Mouse (Mus musculus) lung, postnatal 36 days (tissue): ENCODE measurements around the gene Lgr4.

ENCODE experiments used
- DNase-seq: peaks from one replicate; pipeline ENCODE4 v3.0.0; 2022; ENCODE audit warnings: mixed read lengths

The Lgr4 gene

DNA sequence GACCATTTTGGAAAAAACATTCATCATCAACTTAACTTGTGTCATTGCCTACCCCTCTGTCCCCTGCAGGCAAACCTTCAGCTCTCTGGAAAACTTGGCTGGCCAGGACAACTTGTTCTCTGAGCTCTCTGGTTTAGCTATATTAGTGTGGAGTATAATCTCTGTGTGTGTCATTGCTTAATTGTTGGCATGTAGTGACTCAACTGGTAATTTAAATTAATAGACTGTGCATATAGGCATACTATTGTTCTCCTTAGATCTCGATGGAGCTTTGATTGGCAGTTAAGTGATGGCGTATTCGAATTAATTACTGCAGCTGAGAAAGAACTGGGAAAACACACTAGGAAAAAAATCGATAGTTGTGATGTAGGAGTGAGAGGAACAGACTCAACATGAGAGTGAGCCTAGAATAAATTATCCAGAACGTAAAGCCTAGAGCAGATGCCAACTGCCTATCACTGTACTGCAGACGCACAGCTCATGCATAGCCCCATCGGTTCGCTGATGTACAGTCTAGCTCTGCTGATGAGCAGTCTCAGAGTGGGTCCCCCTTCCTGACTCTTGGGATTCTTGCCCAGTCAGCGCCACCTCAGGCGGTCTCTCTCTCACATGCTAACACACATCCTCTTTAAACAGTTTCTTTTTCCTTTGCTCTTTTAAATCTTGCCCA is 35.7 kb downstream of the Lgr4 start:
- DNase-seq: no peak

DNA sequence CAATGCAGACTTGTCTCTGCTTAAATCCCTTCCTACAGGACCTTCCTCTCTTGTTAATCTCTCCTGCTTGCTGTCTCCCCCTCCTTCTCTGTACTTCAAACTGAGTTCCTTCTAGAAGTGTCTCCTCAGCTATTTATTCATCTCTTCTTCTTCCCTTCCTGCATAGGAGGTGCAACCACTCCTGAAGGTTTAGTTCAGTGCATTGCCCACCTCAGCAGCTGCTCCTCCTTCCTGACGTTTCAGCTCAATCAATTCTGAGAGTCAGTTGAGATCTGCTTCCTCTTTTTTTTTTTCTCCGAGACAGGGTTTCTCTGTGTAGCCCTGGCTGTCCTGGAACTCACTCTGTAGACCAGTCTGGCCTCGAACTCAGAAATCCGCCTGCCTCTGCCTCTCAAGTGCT is 36.4 kb downstream of the Lgr4 start:
- no peak for DNase-seq

DNA sequence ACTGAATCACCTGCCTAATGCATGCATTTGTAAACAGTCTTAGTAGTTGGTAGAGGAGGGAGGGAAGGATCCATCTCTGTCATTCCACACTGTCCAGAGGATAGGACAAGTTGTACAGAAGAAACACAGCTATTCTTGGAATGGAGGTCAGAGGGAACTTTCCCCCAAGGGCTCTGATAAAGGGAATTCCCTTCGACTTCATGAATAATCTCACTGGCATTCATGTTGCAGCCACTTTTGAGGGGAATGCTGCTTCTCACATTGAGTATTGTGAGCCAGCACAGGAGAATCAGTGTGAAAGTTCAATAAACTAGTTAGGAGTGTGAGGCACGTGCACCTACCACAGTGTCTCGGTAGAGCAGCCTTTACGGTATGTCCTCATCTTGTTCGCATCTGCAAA is 37.6 kb downstream of the Lgr4 start:
- no peak for DNase-seq

DNA sequence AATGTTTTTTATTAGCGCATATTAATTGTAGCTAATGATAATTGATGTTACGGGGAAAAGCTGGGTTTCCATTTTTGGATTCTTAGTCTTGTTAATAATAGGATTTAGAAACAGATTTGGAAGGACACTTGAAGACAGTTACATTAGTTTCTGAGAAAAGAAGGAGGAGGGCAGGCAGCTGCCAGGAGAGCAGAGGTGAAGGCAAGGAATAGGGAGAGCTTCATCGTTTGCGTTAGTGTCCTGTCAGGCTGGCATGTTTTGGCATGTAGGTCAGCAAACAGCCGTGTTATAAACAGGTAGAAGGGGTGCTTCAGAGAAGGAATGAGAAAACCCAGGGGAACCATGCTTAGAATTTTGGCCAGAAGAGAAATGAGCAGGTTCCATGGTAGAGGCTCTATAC is 38.5 kb downstream of the Lgr4 start:
- no peak for DNase-seq

DNA sequence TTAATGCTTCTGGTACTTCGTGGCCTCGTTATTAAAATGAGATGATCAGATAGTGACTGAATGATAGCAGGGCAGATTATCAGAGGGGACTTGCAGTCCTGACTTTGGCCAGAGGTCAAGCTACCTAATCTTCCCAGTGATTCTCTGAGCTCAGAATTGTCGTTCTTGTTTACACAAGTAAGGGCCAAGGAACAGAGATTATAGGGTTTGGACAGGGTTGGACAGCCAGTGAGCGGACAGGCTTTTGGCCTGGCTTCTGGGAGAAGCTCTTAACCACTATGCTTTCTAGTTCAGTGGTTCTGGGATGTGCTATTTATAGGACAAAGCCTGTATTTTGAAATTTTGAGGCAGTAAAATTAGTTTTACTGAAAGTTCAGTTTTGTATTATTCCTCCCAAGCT is 39.3 kb downstream of the Lgr4 start:
- no peak for DNase-seq

DNA sequence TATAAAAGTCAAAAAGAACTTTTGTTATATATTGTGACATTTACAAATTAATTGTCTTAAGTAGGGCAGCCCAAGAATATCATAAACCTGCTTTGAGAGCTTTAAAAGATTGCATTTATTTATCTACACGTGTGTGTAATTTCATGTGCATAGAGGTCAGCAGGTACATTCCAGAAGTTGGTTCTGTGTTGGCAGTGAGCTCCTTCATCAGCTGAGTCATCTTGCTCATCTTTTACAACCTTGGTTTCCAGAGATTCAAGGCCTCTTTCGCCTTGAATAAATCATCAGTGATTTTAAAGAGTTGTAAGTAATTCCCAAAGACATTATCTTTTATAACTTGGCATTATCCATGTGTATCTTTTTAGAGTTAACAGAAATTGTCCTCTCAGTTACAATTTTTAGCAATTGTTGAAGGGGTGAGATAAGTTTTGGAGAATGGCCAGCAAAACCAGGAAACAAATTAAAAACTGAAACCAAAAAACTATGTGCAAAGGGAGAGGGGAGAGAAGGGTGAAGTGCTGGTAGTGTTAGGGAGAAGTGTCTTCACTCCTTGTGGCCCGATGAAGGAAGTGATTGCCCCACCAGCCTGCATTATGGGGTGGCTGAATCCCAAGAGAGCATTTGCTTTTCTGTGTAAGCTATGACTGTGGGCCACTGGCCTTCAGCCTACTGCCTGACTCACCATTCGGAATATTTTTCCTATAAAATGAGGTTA is 41.4 kb downstream of the Lgr4 start:
- DNase-seq: peak; percentile 19

DNA sequence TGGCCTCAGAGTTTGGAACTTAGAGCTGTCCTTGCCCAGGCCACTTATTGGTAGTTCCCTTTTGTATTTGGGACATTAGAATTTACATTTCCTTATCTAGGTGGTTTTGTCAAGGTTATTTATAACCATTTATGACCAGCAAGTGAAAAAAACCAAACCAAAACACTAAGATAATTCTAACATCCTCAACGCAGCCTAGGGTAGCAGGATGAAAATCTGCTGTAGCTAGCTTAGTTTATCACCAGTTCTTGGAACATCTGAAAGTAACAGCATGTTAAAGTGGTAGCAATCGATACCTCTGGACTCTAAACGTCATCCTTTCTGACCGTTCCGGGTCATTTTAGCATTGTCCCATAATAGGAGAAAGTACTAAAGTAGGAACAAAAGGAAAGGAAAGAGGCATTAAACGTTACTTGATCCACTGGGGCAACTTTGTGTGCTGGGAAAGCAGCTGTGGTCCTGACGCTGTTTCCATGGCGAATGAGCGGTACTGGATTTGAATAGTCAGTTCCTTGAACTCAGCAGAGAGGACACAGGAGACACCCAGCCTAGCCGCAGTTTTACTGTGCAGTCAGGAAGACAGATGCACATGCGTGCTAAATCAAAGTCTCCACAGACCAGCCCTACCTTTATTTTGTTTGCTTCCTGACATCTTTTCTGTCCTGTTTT is 42.1 kb downstream of the Lgr4 start:
- DNase-seq: no peak

DNA sequence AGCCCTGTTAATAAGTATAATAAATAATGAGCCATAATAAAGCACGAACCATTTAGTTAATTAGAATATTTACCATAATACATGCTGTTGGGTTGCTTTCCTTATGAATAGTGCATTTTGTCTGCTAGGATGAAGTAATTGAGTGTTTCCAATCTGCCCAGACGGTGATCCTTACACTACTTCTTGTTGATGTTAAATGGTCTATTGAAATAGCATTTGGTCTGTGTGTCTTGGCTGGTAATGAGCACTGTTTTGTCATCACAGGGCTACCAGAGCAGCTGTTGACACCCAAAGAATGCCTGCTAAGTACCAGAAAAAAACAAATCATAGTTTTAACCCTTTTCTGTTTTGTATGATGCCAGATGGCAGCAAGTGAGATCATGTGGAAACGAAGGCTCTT is 42.8 kb downstream of the Lgr4 start:
- DNase-seq: no peak

DNA sequence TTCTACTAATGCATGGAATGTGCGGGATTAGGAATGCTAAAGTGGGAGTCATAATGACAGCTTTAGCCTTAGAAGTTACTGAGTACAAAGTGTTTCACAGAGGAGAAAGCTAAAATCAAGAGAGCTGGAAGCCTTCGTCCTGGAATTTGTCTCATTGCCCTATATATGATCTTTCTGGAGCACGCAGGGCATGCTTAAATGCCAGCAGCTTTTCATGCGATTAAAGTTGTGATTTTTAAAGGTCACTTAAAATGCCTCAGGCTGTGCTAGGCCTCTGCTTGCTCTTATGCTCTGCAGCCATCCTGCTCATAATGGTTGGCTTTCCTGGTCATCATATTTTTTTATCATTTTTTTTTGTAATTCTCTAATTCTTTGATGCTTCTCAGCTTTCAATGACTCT is 43.7 kb downstream of the Lgr4 start:
- no peak for DNase-seq

DNA sequence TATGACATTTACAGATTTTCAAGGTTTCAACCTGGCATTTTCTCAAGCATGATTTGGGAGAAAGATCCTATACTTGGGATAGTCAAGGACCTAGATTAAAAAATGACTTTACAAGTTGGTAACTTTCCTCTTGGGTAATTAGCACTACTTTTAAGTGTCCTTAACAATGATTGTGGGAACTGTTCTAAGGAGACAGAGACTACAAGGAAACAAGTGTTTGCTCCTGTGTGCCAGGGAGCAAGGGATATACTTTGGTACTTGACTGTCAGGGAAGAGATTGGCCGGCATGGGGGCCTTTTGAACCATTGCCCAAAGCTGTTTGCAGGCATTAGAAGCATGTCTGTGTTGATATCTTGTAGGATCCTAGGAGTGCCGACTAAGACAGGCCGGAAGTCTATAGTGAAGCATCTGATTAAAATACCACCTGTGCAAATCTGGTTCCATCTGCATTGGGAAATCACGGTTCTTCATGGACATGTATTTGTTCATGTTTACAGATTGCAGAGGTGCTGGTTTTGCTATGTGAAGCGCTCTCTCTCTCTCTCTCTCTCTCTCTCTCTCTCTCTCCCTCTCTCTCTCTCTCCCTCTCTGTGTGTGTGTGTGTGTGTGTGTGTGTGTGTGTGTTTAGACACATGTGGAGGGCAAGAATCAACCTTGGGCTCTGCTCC is 46.3 kb downstream of the Lgr4 start:
- DNase-seq: no peak

DNA sequence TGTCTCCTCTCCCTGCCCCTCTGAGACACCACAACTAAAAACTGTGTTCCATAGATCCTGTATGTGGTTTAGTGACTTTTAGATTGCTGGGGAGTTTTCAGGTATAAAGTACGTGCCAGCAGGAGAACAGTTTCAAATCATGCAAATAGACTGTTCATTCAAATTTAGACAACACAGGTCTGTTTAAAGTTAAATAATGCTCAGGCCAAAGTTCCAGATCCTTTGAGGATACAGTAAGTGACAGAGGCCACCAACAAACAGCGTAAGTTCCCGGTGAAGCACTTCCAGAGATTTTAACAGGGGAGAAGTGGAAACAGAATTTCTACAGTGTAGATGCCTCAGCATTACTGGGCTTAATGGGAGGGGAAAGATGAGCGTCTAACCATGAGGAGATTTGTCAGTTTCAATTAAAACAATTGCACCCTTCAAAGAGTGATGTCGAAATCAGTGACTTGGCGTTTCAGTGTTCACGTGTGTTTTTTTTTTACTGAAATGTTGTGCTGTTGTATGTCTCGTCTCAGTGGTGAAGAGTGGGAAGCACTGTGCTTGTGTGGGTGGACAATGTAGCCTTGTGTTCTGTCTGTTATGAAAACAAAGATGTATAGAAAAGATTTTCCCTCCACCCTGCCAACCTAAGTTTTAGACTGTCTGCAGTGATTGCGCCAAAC is 48.4 kb downstream of the Lgr4 start:
- DNase-seq: no peak

DNA sequence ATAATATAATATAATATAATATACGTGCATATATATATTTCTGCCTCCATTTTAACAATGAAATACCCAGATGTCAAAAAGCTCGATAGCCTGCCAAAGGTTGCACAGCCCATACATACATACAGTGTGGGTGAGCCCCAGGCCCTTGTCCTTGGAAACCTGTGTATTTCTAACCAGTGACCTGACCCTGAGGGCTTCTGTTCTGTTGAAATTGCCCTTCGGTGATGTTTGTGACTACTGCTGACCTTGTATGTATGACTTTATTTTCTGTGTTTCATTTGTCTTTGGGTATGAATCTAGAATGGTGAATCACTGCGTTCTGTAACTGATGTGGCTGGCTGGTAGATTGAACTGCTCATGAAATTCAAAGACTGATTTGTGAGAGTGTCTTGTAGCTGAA is 49.4 kb downstream of the Lgr4 start:
- no peak for DNase-seq

DNA sequence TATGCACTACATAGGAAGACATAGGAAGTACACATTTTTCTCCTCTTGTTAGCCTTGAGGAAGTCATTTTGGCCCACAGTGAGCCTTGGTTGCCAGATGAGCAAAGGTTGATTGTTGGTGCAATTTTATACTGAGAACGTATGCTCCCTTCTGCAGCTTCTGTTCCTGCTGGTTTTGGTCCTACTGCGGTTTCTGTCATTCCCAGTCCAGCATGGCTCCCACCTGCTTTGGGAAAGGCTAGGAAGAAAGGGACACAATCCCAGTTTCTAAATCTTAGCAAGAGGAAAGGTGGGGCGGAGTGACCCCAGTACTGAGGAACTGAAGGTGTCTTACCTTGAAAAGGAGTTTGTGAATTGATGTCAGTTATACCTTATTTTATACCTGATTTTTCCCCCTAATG is 51.9 kb downstream of the Lgr4 start:
- DNase-seq: no peak

DNA sequence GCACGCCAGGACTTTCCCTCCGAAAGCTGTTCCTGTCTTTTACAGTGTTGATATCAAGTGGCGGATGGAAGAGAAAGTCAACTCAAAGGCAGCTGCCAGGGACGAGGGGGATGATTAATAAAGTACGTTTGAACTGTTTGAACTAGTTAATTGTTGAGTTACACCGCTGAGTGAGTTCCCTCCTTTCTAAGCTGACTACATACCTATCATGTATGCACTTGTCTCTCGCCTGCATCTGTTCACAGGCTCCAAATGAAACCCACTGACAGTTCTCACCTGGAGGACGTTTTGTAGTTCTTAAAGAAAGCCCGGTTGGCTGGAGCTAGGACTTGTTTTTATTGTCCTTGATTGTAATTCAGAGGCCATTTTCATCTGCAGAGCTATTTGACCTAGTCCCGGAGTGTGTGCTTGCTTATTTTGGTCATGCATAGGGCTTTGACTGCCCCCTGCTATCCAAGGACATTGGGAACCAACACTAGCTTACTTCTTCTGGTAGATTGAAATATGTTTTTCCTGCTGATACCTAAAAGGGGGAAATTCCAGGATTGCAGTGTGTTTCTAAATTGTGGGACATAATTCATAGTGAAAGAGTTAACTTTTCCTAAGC is 52.6 kb downstream of the Lgr4 start:
- DNase-seq: no peak

DNA sequence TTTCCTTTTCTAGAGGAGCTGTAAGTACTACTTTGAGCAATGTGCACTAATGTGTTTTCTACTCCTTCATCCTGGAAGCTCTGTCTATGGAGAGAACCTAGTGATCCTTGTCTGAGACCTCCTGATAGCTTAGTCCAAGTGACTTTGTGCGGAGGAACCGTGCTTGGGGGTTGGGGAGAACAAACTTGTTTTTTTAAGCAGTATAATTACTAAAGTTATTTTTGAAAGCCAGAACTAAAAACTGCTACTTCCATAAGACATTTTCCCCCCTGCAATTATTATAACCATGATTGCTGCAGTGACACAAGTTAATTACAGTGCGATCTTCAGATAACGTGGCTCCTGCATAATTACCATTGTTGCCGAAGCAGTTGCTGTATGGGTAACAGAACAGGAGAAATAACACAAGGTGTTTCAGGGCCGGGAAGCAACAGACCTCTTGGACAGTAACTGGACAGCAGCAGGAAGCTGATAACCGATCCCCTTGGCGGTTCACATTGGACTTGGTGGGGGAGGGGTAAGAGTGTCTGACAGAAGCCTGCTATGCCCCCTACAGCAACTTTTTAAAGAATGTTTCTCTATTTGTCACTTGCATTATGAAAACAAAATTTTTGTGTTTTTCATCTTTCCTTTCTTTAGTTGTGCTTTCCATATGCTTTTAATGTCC is 53.4 kb downstream of the Lgr4 start:
- no peak for DNase-seq

DNA sequence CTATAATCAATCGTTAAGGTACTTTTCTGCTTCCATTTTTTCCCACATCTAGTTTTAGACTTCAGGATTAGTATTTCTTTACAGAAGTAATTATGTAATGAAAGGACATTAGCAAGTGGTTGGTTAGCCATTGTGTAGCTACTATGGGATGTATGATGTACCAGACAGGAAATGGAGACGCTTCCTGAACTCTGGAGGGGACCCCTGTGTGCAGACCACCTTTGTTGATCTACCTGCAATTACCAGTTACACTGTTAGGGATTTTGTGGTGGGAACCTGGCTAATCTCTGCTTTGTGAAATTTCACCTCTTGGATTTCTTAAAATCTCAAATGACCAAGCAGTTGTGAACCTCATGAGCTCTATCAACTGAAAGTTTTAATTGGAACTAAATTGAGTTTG is 54.9 kb downstream of the Lgr4 start:
- no peak for DNase-seq

DNA sequence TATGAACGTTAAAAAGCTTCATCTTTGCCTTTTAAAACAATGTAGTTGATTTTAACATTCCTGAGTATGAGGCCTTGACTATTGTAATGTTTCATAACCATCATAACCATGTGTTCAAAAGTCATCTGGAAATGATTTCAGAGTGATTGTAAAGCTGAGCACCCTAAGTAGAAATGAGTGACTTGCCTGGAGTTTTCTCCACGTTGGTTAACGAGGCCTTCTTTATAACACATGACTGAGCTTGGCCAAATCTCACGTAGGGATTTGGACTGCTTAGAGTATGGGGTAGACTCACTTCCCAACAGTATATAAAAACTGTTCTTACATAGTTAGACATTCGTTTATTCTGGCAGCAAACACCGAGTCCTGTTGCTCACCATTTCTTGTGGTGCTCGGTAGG is 55.5 kb downstream of the Lgr4 start:
- no peak for DNase-seq

DNA sequence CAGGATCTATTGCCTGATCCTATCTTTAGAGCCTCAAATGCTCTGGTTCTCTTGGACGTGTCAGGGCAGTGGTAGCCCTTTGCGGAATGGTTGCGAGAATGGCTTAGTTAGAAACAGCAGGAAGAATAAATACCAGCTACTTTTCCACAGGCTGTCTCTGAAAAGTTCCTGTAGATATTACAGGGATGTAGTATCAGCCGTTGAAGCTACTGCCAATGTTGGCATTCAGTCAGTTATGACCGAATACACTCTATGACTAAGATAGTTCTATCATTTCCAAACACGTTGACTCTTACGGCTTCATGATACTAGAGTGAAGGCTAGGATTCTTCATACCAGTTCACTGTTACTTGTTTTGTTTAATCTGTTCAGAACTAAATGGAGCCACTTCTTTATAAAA is 57.4 kb downstream of the Lgr4 start:
- no peak for DNase-seq

DNA sequence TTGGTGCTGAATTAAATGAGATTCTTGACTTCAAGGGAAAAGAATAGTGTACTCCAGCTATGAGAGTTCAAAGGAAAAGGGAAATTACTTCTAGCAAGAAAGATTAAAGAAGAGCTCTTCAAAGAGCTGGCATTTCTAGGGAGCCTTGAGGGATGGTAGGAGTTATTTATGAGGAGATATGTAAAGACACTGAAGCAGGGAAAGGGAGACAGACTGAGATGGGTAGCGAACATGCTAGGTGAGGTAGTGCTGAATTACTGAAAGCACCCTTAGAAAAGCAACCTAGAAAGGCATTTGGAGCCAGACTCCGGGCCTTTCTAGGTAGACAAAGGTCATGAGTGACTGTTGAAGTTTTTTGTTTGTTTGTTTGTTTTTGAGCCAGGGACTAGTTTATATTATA is 58.7 kb downstream of the Lgr4 start:
- DNase-seq: no peak

DNA sequence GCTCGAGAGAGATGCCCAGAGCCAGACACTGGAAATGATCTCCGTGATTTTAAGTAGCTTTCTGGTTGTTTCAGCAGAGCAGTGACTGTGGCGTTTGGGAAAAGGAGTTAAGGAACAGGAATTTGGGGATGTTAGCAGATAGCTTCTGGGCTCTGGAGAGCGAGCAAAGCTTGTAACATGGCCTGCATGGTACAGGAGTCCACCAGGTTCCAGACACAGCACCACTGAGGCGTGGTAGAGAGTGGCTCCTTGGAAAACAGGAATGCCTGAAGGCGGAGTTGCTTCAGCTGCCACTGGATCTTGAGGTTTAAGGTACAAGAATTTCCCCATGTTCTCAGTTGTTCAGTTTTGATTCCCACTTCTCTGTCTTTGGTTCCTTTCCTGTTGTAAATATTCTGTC is 59.9 kb downstream of the Lgr4 start:
- no peak for DNase-seq

DNA sequence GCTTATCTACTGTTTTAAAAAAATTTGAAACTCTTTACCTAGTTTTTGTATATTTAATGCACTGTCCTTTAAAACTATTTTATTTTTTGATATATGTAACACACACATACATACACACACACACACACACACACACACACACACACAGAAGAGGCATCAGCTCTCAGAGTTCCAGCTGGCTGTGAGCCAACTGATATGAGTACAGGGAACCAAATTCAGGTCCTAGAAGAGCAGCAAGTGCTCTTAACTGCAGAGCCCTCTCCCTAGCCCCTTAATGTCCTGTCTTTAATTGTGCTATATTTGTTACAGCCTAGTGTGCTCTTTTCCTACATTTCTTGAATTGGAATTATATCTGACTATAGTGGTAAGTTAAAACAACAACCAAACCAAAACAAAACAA is 61.8 kb downstream of the Lgr4 start:
- no peak for DNase-seq

DNA sequence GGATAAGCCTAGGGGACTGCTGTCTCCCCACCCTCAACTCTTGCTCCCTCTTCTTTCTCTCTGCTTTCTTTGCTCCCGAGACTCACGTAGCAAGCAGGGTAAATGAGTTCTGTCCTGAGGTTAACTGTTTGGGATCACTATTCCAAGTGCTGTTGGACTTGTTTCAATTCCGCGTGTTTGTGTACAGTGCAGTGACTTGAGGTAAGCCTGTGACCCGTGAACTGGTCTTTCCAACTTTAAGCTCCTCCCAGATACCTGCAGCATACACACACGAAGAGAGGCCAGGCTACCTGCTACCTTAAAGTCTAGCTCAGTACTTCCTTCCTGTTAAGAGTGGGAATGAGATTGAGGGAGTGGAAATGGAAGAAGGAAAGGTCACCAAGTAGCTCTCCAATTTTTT is 66.0 kb downstream of the Lgr4 start:
- no peak for DNase-seq
